Mouse (Mus musculus): ENCODE data around the gene Dhrs4. TPM values are rescaled to one million over a fixed set of nuclear protein-coding genes. Genes with fewer than 3 reads are reported as not detected.

The Dhrs4 gene
- polyA plus RNA-seq, 1 experiment: 45.9 TPM

GRCm38 (mm10) chr14:55486836-55487235, 8.3 kb downstream of the Dhrs4 start:
- Histone ChIP-seq H3K27me3 (ENCODE audit: control insufficient read depth, insufficient read depth, insufficient read length) (no peaks in the 10 kb centered on the region), H3ac (ENCODE audit: control insufficient read depth, insufficient read length, low read depth) (no peak overlapping the region), H3K4me3 (ENCODE audit: insufficient read depth, poor library complexity, severe bottlenecking) (no peak overlapping the region), H3K79me2 (ENCODE audit: control insufficient read depth, insufficient read depth) (no peaks in the 10 kb centered on the region), H3K36me3 (ENCODE audit: control insufficient read depth, insufficient read depth) (no peaks in the 10 kb centered on the region), H3K79me3 (ENCODE audit: low read depth) (no peaks in the 10 kb centered on the region)
- no peak for TF ChIP-seq USF1 (IDR thresholded peaks at IDR 0.05; ENCODE audit: low read depth)
- no peak for TF ChIP-seq CTCF (IDR thresholded peaks at IDR 0.05; ENCODE audit: control insufficient read depth, insufficient read depth, insufficient read length)
- no peak for TF ChIP-seq CEBPB (IDR thresholded peaks at IDR 0.05; ENCODE audit: low read depth)

- Histone ChIP-seq H3ac (ENCODE audit: control insufficient read depth, insufficient read length, low read depth) (peak within 1 kb of the TSS; percentile 36), H3K36me3 (ENCODE audit: control insufficient read depth, insufficient read depth) (no peaks in the 10 kb centered on the region), H3K27me3 (ENCODE audit: control insufficient read depth, insufficient read depth, insufficient read length) (peaks cover 30% of the 10 kb centered on the region), H3K79me3 (ENCODE audit: low read depth) (no peaks in the 10 kb centered on the region), H3K4me3 (ENCODE audit: insufficient read depth, poor library complexity, severe bottlenecking) (peak within 1 kb of the TSS; percentile 28), H3K79me2 (ENCODE audit: control insufficient read depth, insufficient read depth) (no peaks in the 10 kb centered on the region)
- TF ChIP-seq MYOG (IDR thresholded peaks at IDR 0.05; ENCODE audit: control insufficient read depth, extremely low read depth, insufficient read length) (no peak), CEBPB (IDR thresholded peaks at IDR 0.05; ENCODE audit: low read depth) (no peak), FOSL1 (IDR thresholded peaks at IDR 0.05; ENCODE audit: insufficient read depth, low read length, poor library complexity, severe bottlenecking) (no peak), USF1 (IDR thresholded peaks at IDR 0.05; ENCODE audit: low read depth) (no peak), MYOD1 (IDR thresholded peaks at IDR 0.05; ENCODE audit: control insufficient read depth, insufficient read length, low read depth) (no peak), MAX (IDR thresholded peaks at IDR 0.05) (no peak), CTCF (IDR thresholded peaks at IDR 0.05; ENCODE audit: control insufficient read depth, insufficient read depth, insufficient read length) (no peak)
Measured at GRCm38 (mm10) chr14:55490361-55491201, 12.0 kb downstream of the Dhrs4 start, which contains the start of gene Carmil3. Gene Carmil3 (plus strand): TSS chr14:55490651.

GRCm38 (mm10) chr14:55491291-55491833, 12.8 kb downstream of the Dhrs4 start:
- H3K79me2 ChIP-seq (ENCODE audit: control insufficient read depth, insufficient read depth): no peaks in the 10 kb centered on the region
- peaks cover 38% of the 10 kb centered on the region for H3K27me3 ChIP-seq (ENCODE audit: control insufficient read depth, insufficient read depth, insufficient read length)
- H3K36me3 ChIP-seq (ENCODE audit: control insufficient read depth, insufficient read depth): no peaks in the 10 kb centered on the region
- peak overlapping the region; percentile 36 for H3ac ChIP-seq (ENCODE audit: control insufficient read depth, insufficient read length, low read depth)
- H3K79me3 ChIP-seq (ENCODE audit: low read depth): no peaks in the 10 kb centered on the region
- TF ChIP-seq USF1 (IDR thresholded peaks at IDR 0.05; ENCODE audit: low read depth) (no peak), MYOG (IDR thresholded peaks at IDR 0.05; ENCODE audit: control insufficient read depth, extremely low read depth, insufficient read length) (no peak), FOSL1 (IDR thresholded peaks at IDR 0.05; ENCODE audit: insufficient read depth, low read length, poor library complexity, severe bottlenecking) (no peak), CEBPB (IDR thresholded peaks at IDR 0.05; ENCODE audit: low read depth) (no peak), MAX (IDR thresholded peaks at IDR 0.05) (no peak), CTCF (IDR thresholded peaks at IDR 0.05; ENCODE audit: control insufficient read depth, insufficient read depth, insufficient read length) (no peak)
- H3K4me3 ChIP-seq (ENCODE audit: insufficient read depth, poor library complexity, severe bottlenecking): peak overlapping the region; percentile 28

- TF ChIP-seq MYOG (IDR thresholded peaks at IDR 0.05; ENCODE audit: control insufficient read depth, extremely low read depth, insufficient read length): no peak
- no peak for TF ChIP-seq CEBPB (IDR thresholded peaks at IDR 0.05; ENCODE audit: low read depth)
- TF ChIP-seq MYOD1 (IDR thresholded peaks at IDR 0.05; ENCODE audit: control insufficient read depth, insufficient read length, low read depth): no peak
- TF ChIP-seq MAX (IDR thresholded peaks at IDR 0.05): no peak
- TF ChIP-seq FOSL1 (IDR thresholded peaks at IDR 0.05; ENCODE audit: insufficient read depth, low read length, poor library complexity, severe bottlenecking): no peak
- no peak for TF ChIP-seq USF1 (IDR thresholded peaks at IDR 0.05; ENCODE audit: low read depth)
- TF ChIP-seq CTCF (IDR thresholded peaks at IDR 0.05; ENCODE audit: control insufficient read depth, insufficient read depth, insufficient read length): no peak
- Histone ChIP-seq H3ac (ENCODE audit: control insufficient read depth, insufficient read length, low read depth) (no peak overlapping the region), H3K36me3 (ENCODE audit: control insufficient read depth, insufficient read depth) (no peaks in the 10 kb centered on the region), H3K79me3 (ENCODE audit: low read depth) (no peaks in the 10 kb centered on the region), H3K4me3 (ENCODE audit: insufficient read depth, poor library complexity, severe bottlenecking) (no peak overlapping the region), H3K27me3 (ENCODE audit: control insufficient read depth, insufficient read depth, insufficient read length) (peaks cover 46% of the 10 kb centered on the region), H3K79me2 (ENCODE audit: control insufficient read depth, insufficient read depth) (no peaks in the 10 kb centered on the region)
Measured at GRCm38 (mm10) chr14:55492103-55492502, 13.5 kb downstream of the Dhrs4 start.

- TF ChIP-seq MYOD1 (IDR thresholded peaks at IDR 0.05; ENCODE audit: control insufficient read depth, insufficient read length, low read depth): no peak
- TF ChIP-seq CEBPB (IDR thresholded peaks at IDR 0.05; ENCODE audit: low read depth): no peak
- TF ChIP-seq USF1 (IDR thresholded peaks at IDR 0.05; ENCODE audit: low read depth): no peak
- no peak for TF ChIP-seq MYOG (IDR thresholded peaks at IDR 0.05; ENCODE audit: control insufficient read depth, extremely low read depth, insufficient read length)
- no peak for TF ChIP-seq CTCF (IDR thresholded peaks at IDR 0.05; ENCODE audit: control insufficient read depth, insufficient read depth, insufficient read length)
- no peak for TF ChIP-seq FOSL1 (IDR thresholded peaks at IDR 0.05; ENCODE audit: insufficient read depth, low read length, poor library complexity, severe bottlenecking)
- no peak for TF ChIP-seq MAX (IDR thresholded peaks at IDR 0.05)
- H3K27me3 ChIP-seq (ENCODE audit: control insufficient read depth, insufficient read depth, insufficient read length): peaks cover 76% of the 10 kb centered on the region
Measured at GRCm38 (mm10) chr14:55495509-55496240, 17.1 kb downstream of the Dhrs4 start.

More at GRCm38 (mm10) chr14:55495509-55496240, 17.1 kb downstream of the Dhrs4 start:
- H3K79me3 ChIP-seq (ENCODE audit: low read depth): no peaks in the 10 kb centered on the region
- no peak overlapping the region for H3K4me3 ChIP-seq (ENCODE audit: insufficient read depth, poor library complexity, severe bottlenecking)
- no peaks in the 10 kb centered on the region for H3K36me3 ChIP-seq (ENCODE audit: control insufficient read depth, insufficient read depth)
- H3ac ChIP-seq (ENCODE audit: control insufficient read depth, insufficient read length, low read depth): no peak overlapping the region
- H3K79me2 ChIP-seq (ENCODE audit: control insufficient read depth, insufficient read depth): no peaks in the 10 kb centered on the region
